Mouse (Mus musculus): Measurements from ENCODE around the gene Gm30191. TPM values are rescaled to one million over a fixed set of nuclear protein-coding genes. Genes with fewer than 3 reads are reported as not detected.
"Not testable (repeated sequence)": the region's sequence is repeated elsewhere in the genome, so short reads cannot be mapped to it uniquely, and the experiment has no call there.

The Gm30191 gene
- total RNA-seq, 1 experiment from 2014 or later = not detected

DNA sequence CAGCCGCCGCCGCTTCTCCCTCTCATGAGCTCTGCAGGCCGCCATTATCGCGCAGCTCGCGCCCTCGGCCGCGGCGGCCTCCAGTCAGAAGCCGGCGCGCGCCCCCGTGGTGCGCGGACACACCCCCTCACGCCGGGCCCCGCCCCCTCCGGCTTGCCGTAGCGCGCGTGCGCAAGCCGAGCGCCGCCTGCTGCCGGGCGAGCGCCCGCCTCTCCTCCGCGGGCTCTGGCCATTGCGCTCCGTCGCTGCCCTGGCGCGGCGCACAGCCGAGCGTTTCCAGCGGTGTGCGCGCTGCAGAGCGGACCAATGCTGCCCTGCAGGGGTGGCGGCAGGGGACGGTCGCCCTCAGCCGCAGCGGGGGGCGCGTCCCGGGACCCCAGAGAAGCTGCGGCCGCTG lies 40.4 kb downstream of the Gm30191 start:
- DNase-seq = peak; percentile 99

DNA sequence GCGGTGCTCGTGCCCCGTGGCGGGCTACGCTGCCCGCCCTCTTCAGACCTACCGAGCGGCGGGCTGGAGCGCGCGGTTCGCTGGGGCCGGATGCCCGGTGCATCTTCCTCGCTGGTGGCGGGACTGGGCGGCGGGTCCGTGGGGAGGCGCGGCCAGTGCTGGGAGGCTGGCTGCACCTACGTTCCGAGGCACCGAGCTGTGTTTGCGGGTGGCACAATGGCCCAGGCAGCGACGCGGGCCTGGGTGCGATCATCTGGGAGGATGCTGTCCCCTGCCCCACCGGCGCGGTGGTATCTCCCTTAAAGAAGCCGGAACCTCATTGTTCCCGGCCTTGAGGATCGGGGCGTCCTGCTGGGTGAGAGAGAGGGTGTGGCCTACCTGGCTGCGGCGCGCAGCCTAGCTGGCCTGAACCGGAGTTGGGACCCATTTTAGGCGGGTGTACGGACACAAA lies 40.9 kb downstream of the Gm30191 start, which contains the start of gene Pdik1l:
TSS of gene Pdik1l (minus strand) at position 321 of the 451 bp plus-strand sequence.
- peak; percentile 68 for DNase-seq

DNA sequence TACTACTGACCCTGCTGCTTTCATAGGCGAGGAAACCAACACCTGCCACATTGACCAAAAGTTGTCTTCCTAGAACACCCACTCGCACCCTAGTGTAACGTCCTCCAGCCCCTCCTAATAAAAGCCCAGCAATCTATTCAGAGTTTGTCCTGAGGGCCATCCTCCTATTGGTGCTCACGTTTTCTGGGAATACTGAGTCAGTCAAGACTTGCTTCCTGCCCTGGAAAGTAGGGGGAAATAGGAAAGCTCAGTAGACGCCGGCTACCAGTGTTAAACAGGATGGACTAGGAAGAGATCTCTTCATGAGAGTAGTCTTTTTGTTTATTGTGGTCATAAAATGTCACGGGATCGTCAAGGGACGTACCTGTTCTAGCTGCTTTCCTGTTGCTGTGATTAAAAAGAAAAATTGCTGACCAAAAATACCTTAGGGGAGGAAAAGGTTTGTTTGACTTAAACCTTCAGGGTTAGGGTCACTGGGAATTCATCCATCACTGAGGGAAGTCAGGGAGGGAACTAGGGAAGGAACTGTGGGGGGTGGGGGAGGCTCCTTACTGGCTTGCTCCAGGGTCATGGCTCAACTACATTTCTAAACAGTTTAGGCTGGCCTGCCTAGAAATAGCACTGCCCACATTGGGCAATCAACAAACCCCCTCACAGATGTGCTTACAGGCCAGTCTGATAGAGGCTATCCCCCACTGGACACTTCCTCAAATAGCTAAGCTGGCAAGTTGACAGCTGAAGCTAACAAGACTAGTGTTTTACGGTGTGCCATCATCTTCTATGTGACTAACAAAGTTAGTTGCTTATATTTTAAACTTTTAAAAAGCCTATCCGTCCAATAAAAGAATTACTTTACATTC lies 41.9 kb downstream of the Gm30191 start:
- no peak for DNase-seq

DNA sequence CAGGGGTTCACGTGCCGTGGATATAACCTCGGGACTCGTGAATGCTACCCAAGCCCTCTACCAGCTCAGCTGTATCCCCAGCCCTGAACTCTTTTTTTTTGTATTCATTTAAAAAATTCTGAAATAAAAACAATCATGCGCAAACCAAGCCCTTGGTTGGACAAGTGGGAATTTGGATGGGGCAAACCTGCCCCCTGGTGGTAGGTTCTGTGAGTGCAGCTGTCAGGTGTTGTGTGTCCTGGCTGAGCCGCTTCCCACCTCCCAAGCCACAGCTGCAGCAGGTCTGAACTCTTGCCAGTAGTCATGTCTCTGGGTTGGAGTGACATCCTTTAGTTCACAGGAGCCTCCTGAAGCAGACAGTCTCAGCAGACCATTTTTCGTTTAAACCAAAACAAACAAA lies 45.3 kb downstream of the Gm30191 start:
- DNase-seq = peak; percentile 75

DNA sequence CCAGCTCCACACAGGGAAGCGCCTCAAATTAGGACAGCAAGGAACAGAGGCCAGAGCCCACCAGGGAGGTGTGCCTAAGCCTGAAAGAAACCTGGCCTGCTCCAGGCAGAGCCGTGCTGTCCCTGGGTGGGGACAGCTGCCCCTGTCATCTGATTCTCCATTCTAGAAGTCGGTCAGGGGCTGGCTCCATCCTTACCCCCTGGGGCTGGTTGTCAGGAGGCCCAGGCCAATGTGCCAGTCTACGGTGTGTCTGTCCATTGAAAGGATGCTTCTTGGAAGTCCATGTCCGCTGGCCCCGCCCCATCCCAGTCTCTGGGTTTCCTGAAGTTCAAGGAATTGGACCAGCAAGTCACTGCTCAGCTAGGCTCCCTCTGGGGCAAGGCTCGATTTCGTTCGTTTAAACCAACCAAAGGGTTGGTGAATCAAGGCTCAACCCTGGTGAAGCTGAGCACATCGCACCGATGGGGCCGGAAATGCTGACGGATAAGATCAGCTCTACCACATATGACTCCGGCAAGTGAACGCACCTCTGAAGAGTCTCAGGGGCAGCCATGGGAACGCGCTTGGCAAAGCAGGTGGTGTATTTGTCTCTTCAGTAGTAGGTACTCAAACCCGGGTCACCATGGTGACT lies 46.4 kb downstream of the Gm30191 start:
- DNase-seq = no peak

DNA sequence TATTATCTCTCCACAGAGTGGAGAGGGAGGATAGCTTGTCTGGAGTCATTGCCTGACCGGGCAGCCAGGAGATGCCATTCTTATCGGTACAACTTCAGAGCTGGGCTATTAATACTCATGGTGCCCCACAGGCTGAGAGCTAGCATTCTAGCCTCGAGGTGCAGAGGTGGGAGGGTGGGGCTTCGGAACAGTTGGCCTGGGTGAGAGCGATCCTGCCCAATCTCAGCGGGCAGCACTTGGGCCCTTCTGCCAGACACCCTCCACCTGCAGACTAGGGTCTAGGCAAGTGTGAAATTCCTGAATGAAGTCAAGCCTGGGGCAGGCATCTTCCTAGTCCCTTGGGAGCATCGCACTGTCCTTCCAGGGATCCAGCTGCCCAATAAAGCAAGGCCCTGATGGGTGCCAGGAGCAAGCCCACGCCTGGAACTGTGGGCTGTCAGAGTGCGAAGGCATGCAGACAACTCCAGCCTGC lies 47.0 kb downstream of the Gm30191 start:
- no peak for DNase-seq

DNA sequence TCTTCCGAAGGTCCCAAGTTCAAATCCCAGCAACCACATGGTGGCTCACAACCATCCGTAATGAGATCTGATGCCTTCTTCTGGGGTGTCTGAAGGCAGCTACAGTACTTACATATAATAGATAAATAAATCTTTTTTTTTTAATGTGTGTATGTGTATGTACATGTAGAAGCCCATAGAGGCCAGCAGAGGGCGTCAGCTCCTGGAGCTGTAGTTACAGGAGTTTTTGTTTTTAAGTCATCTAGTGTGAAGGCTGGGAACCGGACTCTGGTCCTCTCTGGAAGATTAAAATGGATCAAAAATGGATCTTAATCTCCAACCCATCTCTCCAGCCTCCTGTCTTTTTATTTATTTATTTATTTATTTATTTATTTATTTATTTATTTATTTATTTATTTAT lies 49.4 kb downstream of the Gm30191 start:
- not testable (repeated sequence) for DNase-seq

DNA sequence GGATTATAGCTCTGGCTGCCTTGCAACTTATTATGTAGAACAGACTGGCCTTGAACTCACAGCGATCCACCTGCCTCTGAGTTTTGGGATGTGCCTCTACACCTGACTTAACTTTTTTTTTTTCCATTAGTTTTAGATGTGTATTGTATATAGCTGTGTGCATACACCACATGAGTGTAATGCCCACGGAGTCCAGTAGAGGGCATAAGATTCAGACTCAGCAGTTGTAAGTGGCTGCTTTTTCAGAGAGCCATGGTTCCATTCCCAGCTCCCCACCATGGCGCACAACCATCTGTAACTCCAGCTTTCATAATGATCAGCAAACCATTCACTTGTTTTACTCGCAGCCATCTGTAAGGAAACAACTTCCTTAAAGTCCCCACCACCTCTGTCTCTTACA lies 49.8 kb downstream of the Gm30191 start:
- DNase-seq = no peak

DNA sequence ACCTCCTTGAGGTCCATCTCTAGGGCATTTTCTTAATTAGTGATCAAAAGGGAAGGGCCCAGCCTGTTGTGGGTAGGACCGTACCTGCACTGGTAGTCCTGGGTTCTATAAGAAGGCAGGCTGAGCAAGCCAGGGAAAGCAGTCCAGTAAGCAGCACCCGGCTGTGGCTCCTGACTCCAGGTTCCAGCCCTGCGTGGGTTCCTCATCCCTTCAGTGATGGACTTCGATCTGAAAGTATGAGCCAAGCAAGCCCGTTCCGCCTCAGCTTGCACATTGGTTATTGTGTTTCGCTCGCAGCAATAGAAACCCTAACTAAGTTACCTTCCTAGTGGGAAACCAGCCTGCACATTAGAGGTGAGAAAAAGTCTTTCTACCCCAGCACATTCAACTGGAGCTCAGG lies 50.6 kb downstream of the Gm30191 start:
- no peak for DNase-seq

DNA sequence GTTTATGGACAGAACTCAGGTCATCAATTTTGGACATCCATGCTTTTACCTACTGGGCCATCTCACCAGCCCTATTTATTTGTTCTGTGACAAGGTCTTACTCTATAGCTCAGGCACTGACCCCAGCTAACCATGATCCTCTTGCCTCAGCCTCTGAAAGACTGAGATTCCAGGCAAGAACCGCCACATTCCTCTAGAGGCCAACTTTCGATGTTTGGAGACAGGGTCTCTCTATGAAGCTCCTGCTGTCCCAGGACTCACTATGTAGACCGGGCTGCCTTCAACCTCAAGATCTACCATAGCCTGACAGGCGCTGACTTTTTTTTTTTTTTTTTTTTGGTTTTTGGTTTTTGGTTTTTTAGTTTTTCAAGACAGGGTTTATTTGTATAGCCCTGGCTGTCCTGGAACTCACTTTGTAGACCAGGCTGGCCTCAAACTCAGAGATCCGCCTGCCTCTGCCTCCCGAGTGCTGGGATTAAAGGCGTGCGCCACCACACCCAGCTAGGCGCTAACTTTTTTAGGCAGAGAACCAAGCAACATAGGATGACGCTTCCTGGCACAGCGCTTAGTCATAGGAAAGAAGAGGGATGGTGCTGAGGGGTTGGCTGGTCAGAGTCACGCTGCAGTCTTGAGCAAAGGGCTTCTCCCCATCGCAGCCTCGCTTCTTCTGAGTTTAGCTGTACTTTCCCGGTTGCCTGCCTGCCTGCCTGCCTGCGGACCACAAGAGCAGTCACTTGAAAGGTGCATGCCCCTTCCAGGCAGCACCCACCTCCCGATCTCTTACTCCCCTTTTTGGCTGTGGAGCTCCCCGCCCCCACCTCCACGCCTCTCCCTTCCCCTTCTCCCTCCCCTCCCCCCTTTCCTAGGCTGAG lies 52.1 kb downstream of the Gm30191 start:
- DNase-seq = no peak

DNA sequence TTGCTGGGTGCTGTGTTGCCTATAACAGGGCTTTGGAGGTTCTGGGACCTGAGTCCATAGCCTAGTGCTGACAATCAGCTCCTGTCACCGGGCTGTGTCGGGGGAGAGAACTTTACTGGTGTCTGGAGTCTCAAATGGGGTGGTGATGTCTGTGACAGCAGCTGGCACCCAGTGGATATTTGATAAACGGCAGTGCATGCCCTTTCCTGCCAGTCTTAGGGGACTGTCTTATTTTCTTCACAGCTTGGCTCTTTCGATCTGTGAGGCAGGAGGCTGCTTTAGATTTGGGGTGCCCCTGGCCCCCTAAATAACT lies 52.7 kb downstream of the Gm30191 start:
- DNase-seq = no peak

Other genes starting within 250 kb of the Gm30191 start
- gene Dhdds, start 246.0 kb upstream of the Gm30191 start, total RNA-seq (2021) = 45.2 and 55.0 TPM in 2 replicates
- not detected in 2 replicates for gene Lin28a, start 228.1 kb upstream of the Gm30191 start, total RNA-seq (2021)
- not detected in 2 replicates for gene Zfp683, start 193.1 kb upstream of the Gm30191 start, total RNA-seq (2021)
- gene Crybg2, start 186.1 kb upstream of the Gm30191 start, total RNA-seq (2021) = 0.15 TPM in 1 of 2 replicates, not detected in the other
- gene Cd52, start 151.9 kb upstream of the Gm30191 start, total RNA-seq (2021) = 3.5 and 8.4 TPM in 2 replicates
- 8.1 and 9.4 TPM in 2 replicates for gene Ubxn11, start 144.4 kb upstream of the Gm30191 start, total RNA-seq (2021)
- 62.5 and 73.2 TPM in 2 replicates for gene Sh3bgrl3, start 118.1 kb upstream of the Gm30191 start, total RNA-seq (2021)
- gene Cep85, start 59.8 kb upstream of the Gm30191 start, total RNA-seq (2021) = 15.7 and 19.2 TPM in 2 replicates
- gene Gm7534, start 43.9 kb upstream of the Gm30191 start, total RNA-seq (2021) = not detected in 2 replicates
- not detected in 2 replicates for gene Catsper4, start 19.6 kb upstream of the Gm30191 start, total RNA-seq (2021)
- 0.49 TPM in 1 of 2 replicates, not detected in the other for gene Cnksr1, start 8.5 kb upstream of the Gm30191 start, total RNA-seq (2021)
- not detected in 2 replicates for gene E130218I03Rik, start 3.3 kb upstream of the Gm30191 start, total RNA-seq (2021)
- 8.8 and 10.3 TPM in 2 replicates for gene Zfp593, start 1.3 kb upstream of the Gm30191 start, total RNA-seq (2021)
- gene Grrp1, start 7.2 kb downstream of the Gm30191 start, total RNA-seq (2021) = 6.2 and 8.3 TPM in 2 replicates
- 19.7 and 20.2 TPM in 2 replicates for gene Pdik1l, start 41.0 kb downstream of the Gm30191 start, total RNA-seq (2021)
- gene Trim63, start 68.2 kb downstream of the Gm30191 start, total RNA-seq (2021) = not detected in 2 replicates
- 21.1 and 21.5 TPM in 2 replicates for gene Slc30a2, start 96.2 kb downstream of the Gm30191 start, total RNA-seq (2021)
- gene Extl1, start 136.9 kb downstream of the Gm30191 start, total RNA-seq (2021) = 1.7 and 2.1 TPM in 2 replicates
- 7.9 and 9.1 TPM in 2 replicates for gene Pafah2, start 149.4 kb downstream of the Gm30191 start, total RNA-seq (2021)
- 75.6 and 87.4 TPM in 2 replicates for gene Stmn1, start 221.4 kb downstream of the Gm30191 start, total RNA-seq (2021)
- gene Paqr7, start 249.8 kb downstream of the Gm30191 start, total RNA-seq (2021) = 39.9 and 63.1 TPM in 2 replicates